Mouse (Mus musculus) midbrain, postnatal 0 days (tissue): Measurements from ENCODE around the gene Sema4d. TPM values are rescaled to one million over a fixed set of nuclear protein-coding genes. Genes with fewer than 3 reads are reported as not detected.
A peak's percentile ranks its signal among the peaks of the same experiment; 100 is the strongest.

ENCODE experiments used
- ATAC-seq: fragments of 200-750 bp; cut with Nextera tagmentation; 2 replicates; pipeline ENCODE4 v1.8.0; 2017; ENCODE audit warnings: moderate number of reproducible peaks, mild to moderate bottlenecking, moderate TSS enrichment, moderate library complexity; ENCODE audit not compliant: low FRiP score
- DNase-seq: peaks from one replicate; pipeline ENCODE4 v3.0.0-alpha.2; 2015; ENCODE audit warnings: low spot score
- H3K27ac ChIP-seq: fragments of 300-500 bp; sonication (generic); 2 replicates; pipeline ENCODE4 v1.5.1; 2014; ENCODE audit warnings: low read depth, mild to moderate bottlenecking, low read length, mixed read lengths
- H3K27me3 ChIP-seq: fragments of 300-500 bp; sonication (generic); 2 replicates; pipeline ENCODE4 v1.6.1; 2014; ENCODE audit warnings: low read length, control low read depth, mixed read lengths; ENCODE audit not compliant: insufficient read depth
- H3K36me3 ChIP-seq: fragments of 300-500 bp; sonication (generic); 2 replicates; pipeline ENCODE4 v1.6.1; 2014; ENCODE audit warnings: low read length, control low read depth, mixed read lengths; ENCODE audit not compliant: insufficient read depth
- H3K4me1 ChIP-seq: fragments of 300-500 bp; sonication (generic); 2 replicates; pipeline ENCODE4 v1.6.1; 2014; ENCODE audit warnings: mild to moderate bottlenecking, control low read depth, antibody characterized with exemption, low read length, mixed read lengths; ENCODE audit not compliant: insufficient read depth
- H3K4me2 ChIP-seq: fragments of 300-500 bp; sonication (generic); 2 replicates; pipeline ENCODE4 v1.6.1; 2014; ENCODE audit warnings: low read depth, mild to moderate bottlenecking, low read length, mixed read lengths; ENCODE audit not compliant: poor library complexity, severe bottlenecking
- H3K4me3 ChIP-seq: fragments of 300-500 bp; sonication (generic); 2 replicates; pipeline ENCODE4 v1.5.1; 2014; ENCODE audit warnings: low read depth, mild to moderate bottlenecking, low read length, moderate library complexity
- H3K9ac ChIP-seq: fragments of 300-500 bp; sonication (generic); replicated peaks from 2 replicates; pipeline ENCODE4 v1.6.1; 2014; ENCODE audit warnings: mild to moderate bottlenecking, low read length, moderate library complexity, mixed read lengths; ENCODE audit not compliant: poor library complexity, severe bottlenecking
- H3K9me3 ChIP-seq: fragments of 300-500 bp; sonication (generic); 2 replicates; pipeline ENCODE4 v1.6.1; 2016; ENCODE audit warnings: low read length, control low read depth
- CTCF ChIP-seq: IDR thresholded peaks from 2 replicates; pipeline ENCODE4 v1.5.1; 2016; ENCODE audit warnings: antibody characterized with exemption, mild to moderate bottlenecking
- WGBS: fragments of 180-500 bp; shearing (Covaris S2); extraction: QIAGEN DNeasy Blood & Tissue Kit; methylation state at CpG from one replicate; pipeline ENCODE4 v1.1.7; 2014; 5-methylcytosine and 5-hydroxymethylcytosine counted together
- polyA plus RNA-seq: library from polyadenylated mRNA; unstranded; fragments of >200 nt; fragmentation: Nextera tagmentation; extraction: Ambion mirVana; gene quantifications from 2 replicates; pipeline ENCODE4 v1.2.1, GENCODE M21; 2015
- total RNA-seq: library from RNA; depleted of rRNA; stranded (reverse); fragments of >200 nt; gene quantifications from 2 replicates; pipeline ENCODE4 v1.2.3, GENCODE M21; 2014

Gene Sema4d
- total and polyA plus RNA-seq, 2 experiments from 2014 or later, result 13.7 to 19.3 TPM

GRCm38 (mm10) chr13:51778983-51779962 is 14.3 kb downstream of the Sema4d start:
- no peak overlapping the region for H3K27ac ChIP-seq
- no peaks in the 10 kb centered on the region for H3K36me3 ChIP-seq
- 81% methylated on average over 25 of the region's 25 CpGs for WGBS
- ATAC-seq (no peak), DNase-seq (no peak)
- 0 out of 2 replicates have a peak, but pooled peaks cover 5% of the 10 kb centered on the region for H3K4me1 ChIP-seq
- H3K9ac ChIP-seq, result no peak overlapping the region
- no peak overlapping the region for H3K4me3 ChIP-seq
- H3K9me3 ChIP-seq, result no peaks in the 10 kb centered on the region
- no peak overlapping the region for H3K4me2 ChIP-seq
- no peaks in the 10 kb centered on the region for H3K27me3 ChIP-seq
- no peak for TF ChIP-seq CTCF

GRCm38 (mm10) chr13:51778351-51778982 is 15.1 kb downstream of the Sema4d start:
- DNase-seq, result no peak
- no peaks in the 10 kb centered on the region for H3K36me3 ChIP-seq
- H3K27me3 ChIP-seq, result no peaks in the 10 kb centered on the region
- 0 out of 2 replicates have a peak, but pooled peaks cover 5% of the 10 kb centered on the region for H3K4me1 ChIP-seq
- no peak for ATAC-seq
- H3K4me2 ChIP-seq, result no peak overlapping the region
- WGBS, result 91% methylated on average over 11 of the region's 11 CpGs
- no peak overlapping the region for H3K27ac ChIP-seq
- no peak overlapping the region for H3K9ac ChIP-seq
- TF ChIP-seq CTCF, result no peak
- H3K9me3 ChIP-seq, result no peaks in the 10 kb centered on the region
- H3K4me3 ChIP-seq, result no peak overlapping the region

GRCm38 (mm10) chr13:51777738-51778274 is 15.7 kb downstream of the Sema4d start:
- Histone ChIP-seq H3K4me1 (0 out of 2 replicates have a peak, but pooled peaks cover 5% of the 10 kb centered on the region), H3K9me3 (no peaks in the 10 kb centered on the region), H3K4me2 (no peak overlapping the region), H3K36me3 (no peaks in the 10 kb centered on the region), H3K9ac (0 out of 2 replicates have a peak overlapping the region, but pooled peaks have one; percentile 14), H3K27ac (peak overlapping the region; percentile 43; the same call in 1 of the 2 replicates), H3K27me3 (no peaks in the 10 kb centered on the region), H3K4me3 (no peak overlapping the region)
- peak; percentile 37 for DNase-seq
- WGBS, result 52% methylated on average over 6 of the region's 6 CpGs
- ATAC-seq, result no peak
- no peak for TF ChIP-seq CTCF

- no peak overlapping the region for H3K4me3 ChIP-seq
- H3K4me2 ChIP-seq, result no peak overlapping the region
- no peaks in the 10 kb centered on the region for H3K36me3 ChIP-seq
- WGBS, result 15% methylated on average over 11 of the region's 11 CpGs
- H3K27ac ChIP-seq, result peak overlapping the region; percentile 43; the same call in 1 of the 2 replicates
- no peak overlapping the region for H3K9ac ChIP-seq
- H3K9me3 ChIP-seq, result no peaks in the 10 kb centered on the region
- ATAC-seq, result peak; percentile 67
- TF ChIP-seq CTCF, result no peak
- H3K27me3 ChIP-seq, result no peaks in the 10 kb centered on the region
- H3K4me1 ChIP-seq, result 0 out of 2 replicates have a peak, but pooled peaks cover 5% of the 10 kb centered on the region
- peak; percentile 81 for DNase-seq
Observed at GRCm38 (mm10) chr13:51777048-51777737, 16.4 kb downstream of the Sema4d start.

GRCm38 (mm10) chr13:51776160-51776737 is 17.3 kb downstream of the Sema4d start:
- H3K4me1 ChIP-seq, result 0 out of 2 replicates have a peak, but pooled peaks cover 5% of the 10 kb centered on the region
- no peak overlapping the region for H3K4me2 ChIP-seq
- no peak overlapping the region for H3K27ac ChIP-seq
- H3K9ac ChIP-seq, result no peak overlapping the region
- H3K27me3 ChIP-seq, result no peaks in the 10 kb centered on the region
- ATAC-seq (no peak), DNase-seq (no peak)
- H3K9me3 ChIP-seq, result no peaks in the 10 kb centered on the region
- WGBS, result 90% methylated on average over 6 of the region's 6 CpGs
- no peak overlapping the region for H3K4me3 ChIP-seq
- no peaks in the 10 kb centered on the region for H3K36me3 ChIP-seq
- TF ChIP-seq CTCF, result no peak
